Mouse (Mus musculus): ENCODE measurements around the gene Nlrc3.

The Nlrc3 gene

GRCm38 (mm10) chr16:3929151-3929550 lies 47.3 kb downstream of the Nlrc3 start:
- no peak for DNase-seq (ENCODE audit: low read depth, low spot score)

- DNase-seq (ENCODE audit: low read depth, low spot score): no peak
Observed at GRCm38 (mm10) chr16:3928582-3928981, 47.9 kb downstream of the Nlrc3 start.

GRCm38 (mm10) chr16:3923966-3924365 lies 52.5 kb downstream of the Nlrc3 start:
- DNase-seq (ENCODE audit: low read depth, low spot score): no peak

- no peak for DNase-seq (ENCODE audit: low read depth, low spot score)
Observed at GRCm38 (mm10) chr16:3923515-3923914, 52.9 kb downstream of the Nlrc3 start.

- DNase-seq (ENCODE audit: low read depth, low spot score): no peak
Observed at GRCm38 (mm10) chr16:3920756-3921155, 55.7 kb downstream of the Nlrc3 start.

- no peak for DNase-seq (ENCODE audit: low read depth, low spot score)
Observed at GRCm38 (mm10) chr16:3909118-3909517, 67.3 kb downstream of the Nlrc3 start.

- peak; percentile 88 for DNase-seq (ENCODE audit: low read depth, low spot score)
Observed at GRCm38 (mm10) chr16:3908537-3909111, 67.8 kb downstream of the Nlrc3 start, which contains the start of the genes 1700037C18Rik and Cluap1. 1700037C18Rik (minus strand) TSS chr16:3908689. Cluap1 (plus strand) TSS chr16:3908801.

- no peak for DNase-seq (ENCODE audit: low read depth, low spot score)
Observed at GRCm38 (mm10) chr16:3907471-3907870, 69.0 kb downstream of the Nlrc3 start.

GRCm38 (mm10) chr16:3896553-3896952 lies 79.9 kb downstream of the Nlrc3 start:
- no peak for DNase-seq (ENCODE audit: low read depth, low spot score)

GRCm38 (mm10) chr16:3896046-3896445 lies 80.4 kb downstream of the Nlrc3 start:
- no peak for DNase-seq (ENCODE audit: low read depth, low spot score)

- no peak for DNase-seq (ENCODE audit: low read depth, low spot score)
Observed at GRCm38 (mm10) chr16:3895173-3895792, 81.1 kb downstream of the Nlrc3 start.
